Mouse (Mus musculus) 3T3-L1 (cell line): ENCODE measurements around the gene Dnajb6.

Source experiments
- DNase-seq: peaks from one replicate; pipeline ENCODE4 v3.0.0-alpha.2; 2015; ENCODE audit warnings: low read depth, low spot score

Gene Dnajb6

GRCm38 (mm10) chr5:29735557-29736061 lies at the start of gene Dnajb6, which contains the start of gene Gm5129:
Gene Dnajb6 (plus strand): TSS chr5:29735688.
Gene Gm5129 (minus strand): TSS chr5:29735936.
- peak; percentile 96 for DNase-seq

- peak; percentile 69 for DNase-seq
Measured at GRCm38 (mm10) chr5:29687671-29688070, 47.8 kb upstream of the Dnajb6 start.

- peak; percentile 82 for DNase-seq
Measured at GRCm38 (mm10) chr5:29688352-29688751, 47.1 kb upstream of the Dnajb6 start.

GRCm38 (mm10) chr5:29698493-29698892 lies 37.0 kb upstream of the Dnajb6 start:
- peak; percentile 65 for DNase-seq

GRCm38 (mm10) chr5:29699520-29700202 lies 35.8 kb upstream of the Dnajb6 start:
- DNase-seq, result peak; percentile 22

- DNase-seq, result peak; percentile 68
Measured at GRCm38 (mm10) chr5:29707241-29707640, 28.2 kb upstream of the Dnajb6 start.

- peak; percentile 85 for DNase-seq
Measured at GRCm38 (mm10) chr5:29708258-29708657, 27.2 kb upstream of the Dnajb6 start.

GRCm38 (mm10) chr5:29711631-29712030 lies 23.9 kb upstream of the Dnajb6 start:
- DNase-seq, result peak; percentile 68

- no peak for DNase-seq
Measured at GRCm38 (mm10) chr5:29712906-29713305, 22.6 kb upstream of the Dnajb6 start.

GRCm38 (mm10) chr5:29721159-29721558 lies 14.3 kb upstream of the Dnajb6 start:
- DNase-seq, result no peak

GRCm38 (mm10) chr5:29725369-29725768 lies 10.1 kb upstream of the Dnajb6 start:
- DNase-seq, result peak; percentile 60

GRCm38 (mm10) chr5:29726070-29726469 lies 9.4 kb upstream of the Dnajb6 start:
- peak; percentile 39 for DNase-seq

- DNase-seq, result peak; percentile 27
Measured at GRCm38 (mm10) chr5:29734831-29735510, 517 bp upstream of the Dnajb6 start.

- DNase-seq, result peak; percentile 50
Measured at GRCm38 (mm10) chr5:29736073-29736900, 799 bp downstream of the Dnajb6 start.

GRCm38 (mm10) chr5:29736942-29737341 lies 1.5 kb downstream of the Dnajb6 start:
- peak; percentile 42 for DNase-seq

- peak; percentile 25 for DNase-seq
Measured at GRCm38 (mm10) chr5:29737471-29737870, 2.0 kb downstream of the Dnajb6 start.

GRCm38 (mm10) chr5:29738076-29738475 lies 2.6 kb downstream of the Dnajb6 start:
- no peak for DNase-seq

- DNase-seq, result no peak
Measured at GRCm38 (mm10) chr5:29740651-29741050, 5.2 kb downstream of the Dnajb6 start.

GRCm38 (mm10) chr5:29741093-29741492 lies 5.6 kb downstream of the Dnajb6 start:
- DNase-seq, result no peak

GRCm38 (mm10) chr5:29747661-29748060 lies 12.2 kb downstream of the Dnajb6 start:
- DNase-seq, result no peak

GRCm38 (mm10) chr5:29751306-29751705 lies 15.8 kb downstream of the Dnajb6 start:
- peak; percentile 75 for DNase-seq

GRCm38 (mm10) chr5:29752894-29753293 lies 17.4 kb downstream of the Dnajb6 start:
- no peak for DNase-seq
